Mouse (Mus musculus) testis, adult 2 months (tissue): ENCODE data around the gene Sumf1.

Source experiments
- CTCF ChIP-seq: fragments of 200-500 bp; IDR thresholded peaks from 2 replicates; pipeline ENCODE4 v1.5.1; 2012; ENCODE audit warnings: low read depth, mild to moderate bottlenecking, inconsistent platforms, low read length, moderate library complexity; ENCODE audit not compliant: control insufficient read depth, insufficient read depth, insufficient replicate concordance
- POLR2A ChIP-seq: fragments of 200-500 bp; IDR thresholded peaks from 2 replicates; pipeline ENCODE4 v1.6.1; 2012; ENCODE audit warnings: low read depth, mild to moderate bottlenecking, inconsistent platforms, low read length, moderate library complexity; ENCODE audit not compliant: control insufficient read depth

- no peak for TF ChIP-seq CTCF
- no peak for TF ChIP-seq POLR2A
Observed at GRCm38 (mm10) chr6:108075857-108076256, 109.5 kb downstream of the Sumf1 start.
